Mouse (Mus musculus) liver, embryonic 14.5 days (tissue): Measurements from ENCODE around the gene Opcml. TPM values are rescaled to one million over a fixed set of nuclear protein-coding genes. Genes with fewer than 3 reads are reported as not detected.

Experiments used
- ATAC-seq: fragments of 200-750 bp; cut with Nextera tagmentation; 2 replicates; pipeline ENCODE4 v1.8.0; 2017; ENCODE audit warnings: moderate number of reproducible peaks, mild to moderate bottlenecking, moderate library complexity; ENCODE audit not compliant: insufficient read depth
- DNase-seq, 3 experiments: peaks; one replicate each; pipeline ENCODE4 v3.0.0-alpha.2; 2012 to 2013; ENCODE audit warnings: low read depth in 3 of 3, low spot score in 3 of 3
- H3K27ac ChIP-seq: fragments of 300-500 bp; sonication (generic); 2 replicates; pipeline ENCODE4 v1.5.1; 2014; ENCODE audit warnings: moderate library complexity, mild to moderate bottlenecking, control low read depth, inconsistent platforms
- H3K27me3 ChIP-seq: fragments of 300-500 bp; sonication (generic); 2 replicates; pipeline ENCODE4 v1.6.1; 2014; ENCODE audit warnings: mild to moderate bottlenecking, low read length, moderate library complexity; ENCODE audit not compliant: control insufficient read depth, insufficient read depth
- H3K36me3 ChIP-seq: fragments of 300-500 bp; sonication (generic); replicated peaks from 2 replicates; pipeline ENCODE4 v1.6.1; 2014; ENCODE audit warnings: low read depth; ENCODE audit not compliant: control insufficient read depth, insufficient read depth
- H3K4me1 ChIP-seq, 2 experiments: fragments of 200-500 bp in 1 of 2; fragments of 300-500 bp in 1 of 2; sonication (generic) in 1 of 2; replicated peaks; 2 replicates each; pipeline ENCODE4 v1.6.1; 2012 to 2014; ENCODE audit warnings: antibody characterized with exemption in 1 of 2, inconsistent platforms in 1 of 2, low read length in 1 of 2; ENCODE audit not compliant: control insufficient read depth in 2 of 2, insufficient read depth in 2 of 2
- H3K4me2 ChIP-seq: fragments of 300-500 bp; sonication (generic); 2 replicates; pipeline ENCODE4 v1.6.1; 2014; ENCODE audit warnings: low read depth, mild to moderate bottlenecking, control low read depth, moderate library complexity
- H3K4me3 ChIP-seq, 2 experiments: fragments of 200-500 bp in 1 of 2; fragments of 300-500 bp in 1 of 2; sonication (generic) in 1 of 2; 2 replicates each; pipeline ENCODE4 v1.5.1; 2012 to 2014; ENCODE audit warnings: low read depth in 2 of 2, low read length in 2 of 2, mild to moderate bottlenecking in 2 of 2, control low read depth in 1 of 2, inconsistent platforms in 1 of 2, moderate library complexity in 1 of 2; ENCODE audit not compliant: insufficient read depth in 1 of 2
- H3K9ac ChIP-seq: fragments of 300-500 bp; sonication (generic); replicated peaks from 2 replicates; pipeline ENCODE4 v1.6.1; 2014; ENCODE audit warnings: mild to moderate bottlenecking, control low read depth, moderate library complexity
- H3K9me3 ChIP-seq: fragments of 300-500 bp; sonication (generic); 2 replicates; pipeline ENCODE4 v1.6.1; 2016; ENCODE audit warnings: low read length, mixed read lengths; ENCODE audit not compliant: control insufficient read depth
- CTCF ChIP-seq: IDR thresholded peaks from 2 replicates; pipeline ENCODE4 v1.5.1; 2016; ENCODE audit warnings: antibody characterized with exemption, low read depth, control low read depth
- EP300 ChIP-seq: IDR thresholded peaks from 2 replicates; pipeline ENCODE4 v1.6.1; 2016; ENCODE audit warnings: antibody characterized with exemption, low read depth
- WGBS: fragments of 180-500 bp; shearing (Covaris S2); extraction: QIAGEN DNeasy Blood & Tissue Kit; methylation state at CpG from one replicate; pipeline ENCODE4 v1.1.7; 2014; ENCODE audit not compliant: insufficient replicate concordance; 5-methylcytosine and 5-hydroxymethylcytosine counted together
- microRNA-seq: library from miRNA; unstranded; fragments of <30 nt; microRNA quantifications from one replicate; pipeline ENCODE4, GENCODE M21; 2016
- polyA plus RNA-seq, 2 experiments: library from polyadenylated mRNA; depleted of rRNA in 1 of 2; stranded (reverse) in 1 of 2; unstranded in 1 of 2; fragments of >200 nt; fragmentation: Nextera tagmentation in 1 of 2; extraction: Ambion mirVana in 1 of 2; gene quantifications; 2 replicates each; pipeline versions ENCODE4 v1.2.1 to v1.2.3; 2012 to 2014

Gene Opcml
- polyA plus RNA-seq, 2 experiments: 0.03 TPM; not detected in 1

- H3K4me2 ChIP-seq: no peak overlapping the region
- WGBS: 61% methylated on average over 6 of the region's 6 CpGs
- DNase-seq (no peak), ATAC-seq (no peak)
- no peaks in the 10 kb centered on the region for H3K27me3 ChIP-seq
- H3K36me3 ChIP-seq: no peaks in the 10 kb centered on the region
- H3K27ac ChIP-seq: no peak overlapping the region
- no peak for TF ChIP-seq EP300
- no peak for TF ChIP-seq CTCF
- no peaks in the 10 kb centered on the region for H3K9me3 ChIP-seq
- H3K9ac ChIP-seq: no peak overlapping the region
- no peak overlapping the region for H3K4me3 ChIP-seq
- H3K4me1 ChIP-seq: no peaks in the 10 kb centered on the region
Observed at GRCm38 (mm10) chr9:28937163-28937562, 1146.6 kb downstream of the Opcml start.

GRCm38 (mm10) chr9:28937980-28938379, 1147.4 kb downstream of the Opcml start:
- Histone ChIP-seq H3K27ac (no peak overlapping the region), H3K36me3 (no peaks in the 10 kb centered on the region), H3K4me3 (no peak overlapping the region), H3K9ac (no peak overlapping the region), H3K4me1 (no peaks in the 10 kb centered on the region), H3K4me2 (no peak overlapping the region), H3K9me3 (no peaks in the 10 kb centered on the region), H3K27me3 (no peaks in the 10 kb centered on the region)
- ATAC-seq (no peak), DNase-seq (no peak)
- no peak for TF ChIP-seq EP300
- TF ChIP-seq CTCF: no peak
- WGBS: 40% methylated on average over 2 of the region's 2 CpGs

GRCm38 (mm10) chr9:28940901-28941300, 1150.3 kb downstream of the Opcml start:
- ATAC-seq (no peak), DNase-seq (no peak)
- Histone ChIP-seq H3K27ac (no peak overlapping the region), H3K9ac (no peak overlapping the region), H3K27me3 (no peaks in the 10 kb centered on the region), H3K4me1 (no peaks in the 10 kb centered on the region), H3K4me2 (no peak overlapping the region), H3K9me3 (no peaks in the 10 kb centered on the region), H3K36me3 (no peaks in the 10 kb centered on the region), H3K4me3 (no peak overlapping the region)
- TF ChIP-seq CTCF (no peak), EP300 (no peak)

DNA sequence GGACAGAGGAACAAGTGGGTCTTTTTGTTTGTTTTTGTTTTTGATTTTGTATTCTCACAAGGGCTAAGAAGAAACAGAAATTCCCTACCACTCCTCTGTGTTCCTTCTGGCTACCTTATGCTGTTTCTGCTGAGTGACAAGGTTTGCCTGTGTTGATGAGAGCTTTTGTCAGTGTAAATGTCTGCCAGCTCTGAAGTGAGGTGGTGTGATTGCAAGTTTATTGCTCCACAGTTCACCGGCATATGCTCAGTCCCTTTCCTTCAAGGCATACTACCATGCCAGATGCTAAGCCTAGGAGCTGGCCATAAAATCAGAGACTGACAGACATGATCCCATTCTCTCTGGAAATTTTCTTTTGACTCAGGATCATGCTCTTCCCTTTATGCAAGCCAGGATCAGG, 1178.9 kb downstream of the Opcml start:
- Histone ChIP-seq H3K4me3 (no peak overlapping the region), H3K9ac (no peak overlapping the region), H3K27me3 (no peaks in the 10 kb centered on the region), H3K9me3 (no peaks in the 10 kb centered on the region), H3K4me1 (no peaks in the 10 kb centered on the region), H3K36me3 (no peaks in the 10 kb centered on the region), H3K4me2 (no peak overlapping the region), H3K27ac (no peak overlapping the region)
- 52% methylated on average over 1 of the region's 1 CpGs for WGBS
- ATAC-seq (no peak), DNase-seq (no peak)
- TF ChIP-seq EP300 (no peak), CTCF (no peak)

Small RNA genes lying within 50 kb of the gene (microRNA-seq; reads per million reads assigned to microRNA genes)
- not detected for gene Gm44316
